Mouse (Mus musculus) kidney, embryonic 15.5 days (tissue): ENCODE data around the gene Ncbp2. TPM values are rescaled to one million over a fixed set of nuclear protein-coding genes. Genes with fewer than 3 reads are reported as not detected.

Experiments
- ATAC-seq: fragments of 200-750 bp; cut with Nextera tagmentation; replicated peaks from 2 replicates; pipeline ENCODE4 v1.8.0; 2017; ENCODE audit warnings: moderate TSS enrichment; ENCODE audit not compliant: low FRiP score
- H3K27ac ChIP-seq: fragments of 300-500 bp; sonication (generic); 2 replicates; pipeline ENCODE4 v1.5.1; 2015; ENCODE audit warnings: mild to moderate bottlenecking, inconsistent platforms
- H3K27me3 ChIP-seq: fragments of 300-500 bp; sonication (generic); 2 replicates; pipeline ENCODE4 v1.6.1; 2015; ENCODE audit warnings: inconsistent platforms
- H3K36me3 ChIP-seq: fragments of 300-500 bp; sonication (generic); 2 replicates; pipeline ENCODE4 v1.6.1; 2015; ENCODE audit warnings: inconsistent platforms
- H3K4me1 ChIP-seq: fragments of 300-500 bp; sonication (generic); 2 replicates; pipeline ENCODE4 v1.6.1; 2015; ENCODE audit warnings: inconsistent platforms
- H3K4me2 ChIP-seq: fragments of 300-500 bp; sonication (generic); 2 replicates; pipeline ENCODE4 v1.6.1; 2015; ENCODE audit warnings: moderate library complexity, mild to moderate bottlenecking, inconsistent platforms
- H3K4me3 ChIP-seq: fragments of 300-500 bp; sonication (generic); replicated peaks from 2 replicates; pipeline ENCODE4 v1.5.1; 2015; ENCODE audit warnings: mild to moderate bottlenecking, inconsistent platforms
- H3K9ac ChIP-seq: fragments of 300-500 bp; sonication (generic); 2 replicates; pipeline ENCODE4 v1.6.1; 2015; ENCODE audit warnings: mild to moderate bottlenecking, inconsistent platforms
- H3K9me3 ChIP-seq: fragments of 300-500 bp; sonication (generic); replicated peaks from 2 replicates; pipeline ENCODE4 v1.6.1; 2016; ENCODE audit warnings: inconsistent platforms
- WGBS: fragments of 180-500 bp; shearing (Covaris S2); methylation state at CpG from one replicate; pipeline ENCODE4 v1.1.7; 2015; ENCODE audit warnings: mixed read lengths; 5-methylcytosine and 5-hydroxymethylcytosine counted together
- microRNA-seq: library from miRNA; unstranded; fragments of <30 nt; microRNA quantifications from one replicate; pipeline ENCODE4, GENCODE M21; 2016
- polyA plus RNA-seq: library from polyadenylated mRNA; unstranded; fragments of >200 nt; fragmentation: Nextera tagmentation; extraction: Ambion mirVana; gene quantifications from 2 replicates; pipeline ENCODE4 v1.2.1, GENCODE M21; 2015

The Ncbp2 gene
- polyA plus RNA-seq, 1 experiment from 2014 or later: 110 TPM

- Histone ChIP-seq H3K4me3 (no peak overlapping the region), H3K4me1 (no peaks in the 10 kb centered on the region), H3K9me3 (no peaks in the 10 kb centered on the region), H3K9ac (no peak overlapping the region), H3K27me3 (no peaks in the 10 kb centered on the region), H3K36me3 (peaks cover 46% of the 10 kb centered on the region), H3K27ac (no peak overlapping the region), H3K4me2 (no peak overlapping the region)
- 93% methylated on average over 4 of the region's 4 CpGs for WGBS
- no peak for ATAC-seq
Measured at GRCm38 (mm10) chr16:31993195-31993594, 44.9 kb downstream of the Ncbp2 start.

GRCm38 (mm10) chr16:31993946-31994345 lies 45.6 kb downstream of the Ncbp2 start:
- Histone ChIP-seq H3K9me3 (no peaks in the 10 kb centered on the region), H3K27me3 (no peaks in the 10 kb centered on the region), H3K9ac (no peak overlapping the region), H3K4me2 (no peak overlapping the region), H3K27ac (no peak overlapping the region), H3K36me3 (peaks cover 39% of the 10 kb centered on the region), H3K4me3 (no peak overlapping the region), H3K4me1 (no peaks in the 10 kb centered on the region)
- ATAC-seq: no peak

GRCm38 (mm10) chr16:31996371-31996770 lies 48.1 kb downstream of the Ncbp2 start:
- Histone ChIP-seq H3K9ac (no peak overlapping the region), H3K4me1 (peaks cover 4% of the 10 kb centered on the region), H3K36me3 (peaks cover 31% of the 10 kb centered on the region), H3K4me3 (no peak overlapping the region), H3K9me3 (no peaks in the 10 kb centered on the region), H3K27me3 (no peaks in the 10 kb centered on the region), H3K27ac (no peak overlapping the region), H3K4me2 (no peak overlapping the region)
- 77% methylated on average over 5 of the region's 5 CpGs for WGBS
- ATAC-seq: no peak

GRCm38 (mm10) chr16:32002509-32003477 lies 54.5 kb downstream of the Ncbp2 start, which contains the start of gene Senp5:
TSS of gene Senp5 (minus strand) at chr16:32003287.
- peak; percentile 96 for ATAC-seq
- peaks cover 5% of the 10 kb centered on the region; the same call in 1 of the 2 replicates for H3K36me3 ChIP-seq
- peak within 1 kb of the TSS; percentile 84 for H3K4me2 ChIP-seq
- peaks cover 21% of the 10 kb centered on the region for H3K4me1 ChIP-seq
- peak within 1 kb of the TSS; percentile 92 for H3K27ac ChIP-seq
- H3K27me3 ChIP-seq: no peaks in the 10 kb centered on the region
- peak within 1 kb of the TSS; percentile 89 for H3K9ac ChIP-seq
- H3K4me3 ChIP-seq: peak within 1 kb of the TSS; percentile 98
- under 1% methylated on average over 66 of the region's 66 CpGs for WGBS
- no peaks in the 10 kb centered on the region for H3K9me3 ChIP-seq

GRCm38 (mm10) chr16:32004731-32005130 lies 56.4 kb downstream of the Ncbp2 start:
- Histone ChIP-seq H3K27me3 (no peaks in the 10 kb centered on the region), H3K4me1 (peaks cover 31% of the 10 kb centered on the region), H3K9me3 (no peaks in the 10 kb centered on the region), H3K27ac (no peak overlapping the region), H3K9ac (no peak overlapping the region), H3K4me2 (no peak overlapping the region), H3K36me3 (peaks cover 2% of the 10 kb centered on the region; the same call in 1 of the 2 replicates), H3K4me3 (no peak overlapping the region)
- 94% methylated on average over 3 of the region's 3 CpGs for WGBS
- ATAC-seq: no peak

GRCm38 (mm10) chr16:32008529-32009293 lies 60.4 kb downstream of the Ncbp2 start:
- no peak for ATAC-seq
- H3K4me3 ChIP-seq: no peak overlapping the region

GRCm38 (mm10) chr16:32009913-32010312 lies 61.6 kb downstream of the Ncbp2 start:
- H3K27me3 ChIP-seq: no peaks in the 10 kb centered on the region
- H3K36me3 ChIP-seq: peaks cover 21% of the 10 kb centered on the region
- no peak overlapping the region for H3K4me3 ChIP-seq
- no peaks in the 10 kb centered on the region for H3K9me3 ChIP-seq
- peak; percentile 84 for ATAC-seq
- H3K9ac ChIP-seq: no peak overlapping the region
- H3K27ac ChIP-seq: no peak overlapping the region
- H3K4me1 ChIP-seq: peaks cover 14% of the 10 kb centered on the region
- H3K4me2 ChIP-seq: no peak overlapping the region
- WGBS: 26% methylated on average over 5 of the region's 5 CpGs

More at GRCm38 (mm10) chr16:32008529-32009293, 60.4 kb downstream of the Ncbp2 start:
- H3K27me3 ChIP-seq: no peaks in the 10 kb centered on the region
- H3K36me3 ChIP-seq: peaks cover 10% of the 10 kb centered on the region; the same call in 1 of the 2 replicates
- no peak overlapping the region for H3K4me2 ChIP-seq
- H3K4me1 ChIP-seq: peaks cover 14% of the 10 kb centered on the region
- 75% methylated on average over 10 of the region's 10 CpGs for WGBS
- peak overlapping the region; percentile 9; the same call in 1 of the 2 replicates for H3K27ac ChIP-seq
- H3K9me3 ChIP-seq: no peaks in the 10 kb centered on the region
- H3K9ac ChIP-seq: no peak overlapping the region

GRCm38 (mm10) chr16:32010330-32010729 lies 62.0 kb downstream of the Ncbp2 start:
- Histone ChIP-seq H3K9ac (no peak overlapping the region), H3K4me3 (no peak overlapping the region), H3K36me3 (peaks cover 23% of the 10 kb centered on the region), H3K4me1 (peaks cover 14% of the 10 kb centered on the region), H3K27ac (no peak overlapping the region), H3K4me2 (no peak overlapping the region), H3K27me3 (no peaks in the 10 kb centered on the region), H3K9me3 (no peaks in the 10 kb centered on the region)
- 56% methylated on average over 4 of the region's 4 CpGs for WGBS
- peak; percentile 38; the same call in 1 of the 2 replicates for ATAC-seq

Small RNA genes lying within 50 kb of the gene (microRNA-seq; reads per million reads assigned to microRNA genes)
- gene Gm26269: not detected

Other genes with a start within 250 kb of the Ncbp2 start
- 0.39 and 0.40 TPM in 2 replicates for gene Meltf, start 69.7 kb upstream of the Ncbp2 start, polyA plus RNA-seq
- 0.62 and 0.86 TPM in 2 replicates for gene Pigz, start 14.7 kb upstream of the Ncbp2 start, polyA plus RNA-seq
- gene 0610012G03Rik, start within 50 bp of the Ncbp2 start, polyA plus RNA-seq: 89.6 and 93.8 TPM in 2 replicates
- gene Senp5, start 54.8 kb downstream of the Ncbp2 start, polyA plus RNA-seq: 16.1 TPM in 2 replicates
- gene Pak2, start 130.8 kb downstream of the Ncbp2 start, polyA plus RNA-seq: 37.5 and 39.0 TPM in 2 replicates
- 127 and 131 TPM in 2 replicates for gene Pigx, start 151.2 kb downstream of the Ncbp2 start, polyA plus RNA-seq
- 38.3 and 39.8 TPM in 2 replicates for gene Cep19, start 151.3 kb downstream of the Ncbp2 start, polyA plus RNA-seq
- 17.7 and 17.8 TPM in 2 replicates for gene Nrros, start 217.1 kb downstream of the Ncbp2 start, polyA plus RNA-seq
- not detected in 2 replicates for gene Bex6, start 231.3 kb downstream of the Ncbp2 start, polyA plus RNA-seq